Comparison of ENCODE assay signal across 14 mouse cellular contexts in genomic region chr10:43357884-43358283, GRCm38 (mm10).
"Had no signal": no experiment of that assay in that cellular context is flagged by ENCODE, and none has a peak within 500 bp of the region (broad histone marks: within the 10 kb centered on the region; RNA-seq: fewer than 3 reads in every experiment).

No protein-coding gene starts in this region.

- H3K27ac ChIP-seq: left cerebral cortex, adult 2 months; limb, embryonic 12.5 days; liver, embryonic 13.5 days; macrophage; midbrain, embryonic 15.5 days; neural tube, embryonic 12.5 days had no signal

- H3K4me1 ChIP-seq: liver, embryonic 13.5 days; megakaryocyte, embryonic 14.5 days; midbrain, embryonic 15.5 days; neural tube, embryonic 12.5 days had no signal

- H3K9ac ChIP-seq: limb, embryonic 12.5 days; liver, embryonic 13.5 days; lung, embryonic 14.5 days; midbrain, embryonic 15.5 days; neural tube, embryonic 12.5 days had no signal

- ATAC-seq: midbrain, embryonic 15.5 days had no signal

- H3K27me3 ChIP-seq: limb, embryonic 12.5 days; liver, embryonic 13.5 days; megakaryocyte, embryonic 14.5 days; midbrain, embryonic 15.5 days; neural tube, embryonic 12.5 days had no signal

- DNase-seq: liver, embryonic 13.5 days; lung, embryonic 14.5 days; lung, postnatal 10 days; right cerebral cortex, postnatal 4 days; spleen, adult 18-20 months; thymus, adult 18-20 months; thymus, postnatal 14 days had no signal

- H3K9me3 ChIP-seq: limb, embryonic 12.5 days; liver, embryonic 13.5 days; midbrain, embryonic 15.5 days; neural tube, embryonic 12.5 days had no signal

- H3K4me3 ChIP-seq: left cerebral cortex, adult 2 months; limb, embryonic 12.5 days; liver, embryonic 13.5 days; midbrain, embryonic 15.5 days; neural tube, embryonic 12.5 days had no signal

- H3K4me2 ChIP-seq: limb, embryonic 12.5 days; liver, embryonic 13.5 days; lung, embryonic 14.5 days; midbrain, embryonic 11.5 days; midbrain, embryonic 15.5 days; neural tube, embryonic 12.5 days had no signal

- H3K36me3 ChIP-seq: limb, embryonic 12.5 days; midbrain, embryonic 15.5 days; neural tube, embryonic 12.5 days had no signal
